Mouse (Mus musculus): ENCODE measurements around the gene Zap70.

Zap70 gene

DNA sequence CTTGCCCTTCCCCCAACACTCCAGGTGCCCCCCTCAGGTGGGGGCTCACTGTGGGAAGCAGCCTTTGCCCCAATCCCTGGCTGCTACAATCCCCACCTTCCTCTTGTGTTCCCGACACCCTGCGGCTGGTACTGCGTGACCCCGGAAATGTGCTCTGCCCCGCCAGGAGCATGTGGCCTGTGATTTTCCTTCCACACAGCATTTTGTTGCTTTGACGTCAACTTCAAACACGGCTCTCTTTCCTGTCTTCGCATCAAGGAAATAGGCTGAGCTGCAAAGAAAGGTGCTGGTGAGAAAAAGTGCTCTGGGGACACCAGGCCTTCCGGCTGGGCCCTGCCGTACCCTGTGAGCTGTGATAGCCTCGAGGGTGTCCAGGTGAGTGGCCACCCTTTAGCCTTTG, at the start of gene Zap70:
Gene Zap70 (plus strand): TSS at position 231 of the 400 bp plus-strand sequence.
- no peak for DNase-seq (ENCODE audit: low read depth)

GRCm38 (mm10) chr1:36714311-36714710, 47.3 kb upstream of the Zap70 start, which contains the start of gene Actr1b:
TSS of gene Actr1b (minus strand) at chr1:36714422.
- DNase-seq (ENCODE audit: low read depth): no peak

DNA sequence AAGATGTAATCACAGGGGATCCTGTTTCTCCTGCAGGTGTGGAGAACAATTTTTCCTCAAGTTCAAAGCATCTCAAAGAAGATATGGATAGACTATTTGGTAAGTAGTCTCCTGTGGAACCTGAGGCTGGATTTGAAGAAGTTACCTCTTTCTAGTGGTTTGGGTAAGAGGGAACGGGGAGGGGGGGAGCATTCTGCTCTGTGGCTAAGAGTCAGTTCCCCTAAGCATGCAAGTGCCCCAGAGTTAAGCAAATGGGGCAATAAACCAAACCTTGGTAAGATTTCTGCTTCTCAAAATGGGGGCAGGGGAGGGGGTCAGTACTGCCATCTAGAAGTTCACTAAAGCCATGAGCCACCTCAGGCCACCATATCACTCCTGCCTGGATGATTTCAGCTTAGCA, 42.8 kb upstream of the Zap70 start:
- no peak for DNase-seq (ENCODE audit: low read depth)

- no peak for DNase-seq (ENCODE audit: low read depth)
Measured at GRCm38 (mm10) chr1:36723146-36724056, 38.2 kb upstream of the Zap70 start.

- DNase-seq (ENCODE audit: low read depth): no peak
Measured at GRCm38 (mm10) chr1:36724057-36724431, 37.6 kb upstream of the Zap70 start.

DNA sequence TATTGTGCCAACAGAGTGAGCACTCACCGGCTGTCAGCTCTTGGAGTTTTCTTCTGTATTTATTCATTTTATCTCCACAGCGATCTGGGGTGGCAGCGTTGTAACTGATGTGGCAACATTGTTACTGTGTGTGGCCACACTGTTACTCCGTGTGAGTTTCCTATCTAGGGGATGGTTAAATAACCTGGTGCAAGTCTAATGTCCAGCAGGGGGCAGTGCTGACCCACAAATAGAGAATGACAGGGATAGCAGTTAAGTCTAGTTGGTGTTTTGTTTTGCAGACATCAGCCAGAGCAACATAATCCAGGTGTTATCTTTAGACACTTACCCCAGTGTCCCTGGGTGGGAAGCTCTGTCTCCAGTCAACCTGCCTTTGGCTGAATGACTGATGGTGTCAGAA, 24.3 kb upstream of the Zap70 start:
- DNase-seq (ENCODE audit: low read depth): peak; percentile 77

DNA sequence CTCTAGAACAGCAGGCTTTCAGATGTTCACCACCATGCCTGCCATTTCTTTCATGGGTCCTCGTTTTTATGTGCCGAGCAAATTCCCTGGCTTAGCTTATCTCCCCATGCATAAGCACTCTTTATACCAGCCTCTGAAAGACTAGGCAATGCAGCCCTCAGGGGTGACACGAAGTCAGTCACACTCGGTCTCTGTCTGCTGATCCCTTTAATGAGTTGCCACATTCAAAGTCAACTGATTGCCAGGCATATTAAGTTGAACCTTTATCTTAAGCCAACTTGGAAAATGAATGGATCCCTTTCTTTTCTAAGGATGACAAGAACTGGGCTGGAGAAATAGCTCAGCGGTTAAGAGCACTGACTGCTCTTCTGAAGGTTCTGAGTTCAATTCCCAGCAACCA, 22.4 kb upstream of the Zap70 start:
- DNase-seq (ENCODE audit: low read depth): no peak

- no peak for DNase-seq (ENCODE audit: low read depth)
Measured at GRCm38 (mm10) chr1:36743046-36743445, 18.6 kb upstream of the Zap70 start.

GRCm38 (mm10) chr1:36744268-36744944, 17.2 kb upstream of the Zap70 start:
- peak; percentile 47 for DNase-seq (ENCODE audit: low read depth)

DNA sequence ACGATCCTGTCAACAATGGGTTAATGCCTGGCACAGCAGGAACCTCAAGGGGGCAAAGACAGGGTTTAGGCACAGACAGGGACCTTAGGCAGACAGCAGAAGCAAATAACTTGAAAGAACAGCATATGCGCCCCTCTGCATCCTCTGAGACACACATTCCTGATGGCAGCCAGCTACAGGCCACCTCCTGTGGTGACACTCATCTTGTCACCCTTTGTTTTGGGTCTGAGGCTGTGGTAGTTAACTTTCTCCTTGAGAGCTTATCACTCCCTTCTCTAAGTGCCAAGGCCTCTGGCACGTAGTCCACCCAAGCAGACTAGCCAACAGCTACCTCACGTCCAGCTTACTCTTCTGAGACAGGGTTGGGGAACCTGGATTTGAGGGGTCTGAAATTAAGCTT, 15.9 kb upstream of the Zap70 start:
- no peak for DNase-seq (ENCODE audit: low read depth)

- peak; percentile 15 for DNase-seq (ENCODE audit: low read depth)
Measured at GRCm38 (mm10) chr1:36746452-36746851, 15.1 kb upstream of the Zap70 start.

DNA sequence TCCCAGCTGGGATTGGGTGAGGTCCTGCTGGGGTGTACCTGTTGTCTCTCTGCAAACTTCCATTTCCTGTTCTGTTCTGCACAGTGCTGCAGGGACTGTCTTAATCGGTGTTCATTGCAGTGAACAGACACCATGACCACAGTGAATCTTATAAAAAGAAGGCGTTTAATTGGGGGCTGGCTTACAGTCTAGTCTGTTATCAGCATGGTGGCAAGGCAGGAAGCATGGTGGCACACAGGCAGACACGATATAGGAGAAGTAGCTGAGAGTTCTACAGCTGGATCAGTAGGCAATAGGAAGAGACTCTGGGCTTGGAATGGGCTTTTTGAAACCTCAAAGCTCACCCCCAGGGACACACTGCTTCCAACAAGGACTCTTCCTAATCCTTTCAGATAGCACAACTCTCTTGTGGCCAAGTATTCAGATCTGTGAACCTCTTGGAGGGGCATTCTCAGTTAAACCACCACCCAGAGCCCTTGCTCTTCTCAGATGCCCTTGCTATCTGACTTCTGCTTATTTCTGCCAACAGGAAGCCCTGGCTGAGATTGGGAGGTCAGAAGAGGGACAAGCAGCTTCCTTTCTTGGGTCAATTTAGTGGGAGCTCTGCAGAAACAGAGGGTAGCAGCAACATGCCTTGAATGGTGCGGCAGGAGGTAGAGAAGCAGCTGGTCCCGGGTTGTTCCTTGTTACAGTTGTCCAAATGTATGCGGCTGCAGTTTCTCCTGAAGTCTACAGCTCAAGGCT, 7.5 kb upstream of the Zap70 start:
- no peak for DNase-seq (ENCODE audit: low read depth)

- no peak for DNase-seq (ENCODE audit: low read depth)
Measured at GRCm38 (mm10) chr1:36758553-36758952, 3.0 kb upstream of the Zap70 start.

GRCm38 (mm10) chr1:36759076-36759475, 2.5 kb upstream of the Zap70 start:
- DNase-seq (ENCODE audit: low read depth): no peak

DNA sequence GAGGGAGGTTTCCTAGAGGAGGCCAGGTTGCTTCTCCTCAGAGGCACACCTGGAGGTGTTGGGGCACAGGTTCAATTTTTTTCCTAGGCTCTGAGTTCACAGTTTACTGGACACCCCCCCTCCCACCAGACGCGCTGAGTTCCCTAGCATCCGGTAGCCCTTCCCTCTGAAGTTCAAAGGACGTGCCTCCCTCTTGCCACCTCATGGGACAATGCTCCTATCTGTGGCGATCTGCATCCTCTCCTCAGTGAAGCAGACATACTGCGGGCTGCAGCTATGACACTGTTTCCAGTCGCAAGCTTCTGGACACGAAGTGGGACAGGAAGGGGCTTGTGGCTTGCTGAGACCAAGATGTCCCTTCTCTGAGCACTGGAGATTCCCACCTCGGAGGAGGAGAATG, 1.2 kb upstream of the Zap70 start:
- no peak for DNase-seq (ENCODE audit: low read depth)

- DNase-seq (ENCODE audit: low read depth): no peak
Measured at GRCm38 (mm10) chr1:36761061-36761460, 537 bp upstream of the Zap70 start.

- DNase-seq (ENCODE audit: low read depth): no peak
Measured at GRCm38 (mm10) chr1:36766431-36767205, 5.0 kb downstream of the Zap70 start.

DNA sequence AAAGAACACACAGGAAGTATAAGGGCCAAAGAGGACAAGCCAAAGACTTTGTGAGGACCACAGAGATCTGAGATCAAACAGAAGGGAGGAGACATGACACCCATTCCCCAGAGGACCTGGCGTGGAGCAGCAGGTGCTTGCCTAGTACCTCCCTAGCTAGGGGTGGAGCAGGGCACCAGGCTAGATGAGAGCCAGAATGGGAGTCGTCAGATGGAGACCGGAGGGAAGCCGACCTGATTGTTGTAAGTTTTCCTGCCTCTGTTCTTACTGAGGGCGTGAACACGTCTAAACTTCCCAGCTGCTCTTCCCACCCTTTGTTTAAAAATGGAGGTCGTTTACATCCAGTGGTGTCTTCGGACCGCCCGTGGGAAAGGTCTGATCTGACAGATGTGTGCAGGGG, 5.7 kb downstream of the Zap70 start:
- no peak for DNase-seq (ENCODE audit: low read depth)

DNA sequence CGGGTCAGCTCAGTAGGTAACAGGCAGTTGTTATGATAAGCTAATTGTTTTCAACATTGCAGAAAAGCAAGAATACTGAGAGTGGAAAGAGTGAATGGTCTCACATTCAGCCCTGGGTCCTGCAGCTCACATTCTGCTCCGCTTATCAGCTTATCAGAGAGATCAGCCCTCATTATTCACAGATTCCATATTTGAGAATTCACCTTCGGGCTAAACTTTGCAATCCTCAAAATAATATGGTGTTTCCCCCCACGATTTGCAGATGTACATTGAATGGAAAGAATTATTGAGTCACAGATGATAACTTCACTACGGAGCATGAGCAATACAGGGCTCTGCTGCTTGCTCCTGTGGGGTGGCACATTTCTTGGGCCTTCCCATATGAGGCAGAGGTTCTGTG, 7.2 kb downstream of the Zap70 start:
- no peak for DNase-seq (ENCODE audit: low read depth)

DNA sequence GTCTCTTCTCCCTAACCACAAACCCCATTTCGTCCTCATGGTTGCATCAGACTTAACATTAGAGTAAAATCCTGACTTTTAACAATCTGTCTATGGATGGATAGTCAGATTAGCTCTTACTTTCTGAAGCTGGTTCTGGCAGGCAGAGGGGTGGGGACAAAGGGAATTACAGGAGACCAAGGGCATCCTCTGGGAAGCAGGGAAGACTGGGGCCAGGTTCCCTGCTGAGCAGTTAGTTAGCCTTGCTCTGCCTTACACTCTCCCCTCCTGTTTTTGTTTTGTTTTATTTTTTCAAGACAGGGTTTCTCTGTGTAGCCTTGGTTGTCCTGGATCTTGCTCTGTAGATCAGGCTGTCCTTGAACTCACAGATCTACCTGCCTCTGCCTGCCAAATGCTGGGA, 8.4 kb downstream of the Zap70 start:
- DNase-seq (ENCODE audit: low read depth): no peak

- DNase-seq (ENCODE audit: low read depth): no peak
Measured at GRCm38 (mm10) chr1:36770998-36771397, 9.4 kb downstream of the Zap70 start.

Measured in c-Kit-positive CD71-positive TER-119-negative erythroid progenitor cells, embryonic 14.5 days (primary cell).